Mouse (Mus musculus) midbrain, postnatal 0 days (tissue): ENCODE measurements around the gene Cul5. TPM values are rescaled to one million over a fixed set of nuclear protein-coding genes. Genes with fewer than 3 reads are reported as not detected.

ENCODE experiments used
- ATAC-seq: fragments of 200-750 bp; cut with Nextera tagmentation; 2 replicates; pipeline ENCODE4 v1.8.0; 2017; ENCODE audit warnings: moderate number of reproducible peaks, mild to moderate bottlenecking, moderate TSS enrichment, moderate library complexity; ENCODE audit not compliant: low FRiP score
- DNase-seq: peaks from one replicate; pipeline ENCODE4 v3.0.0-alpha.2; 2015; ENCODE audit warnings: low spot score
- H3K27ac ChIP-seq: fragments of 300-500 bp; sonication (generic); 2 replicates; pipeline ENCODE4 v1.5.1; 2014; ENCODE audit warnings: low read depth, mild to moderate bottlenecking, low read length, mixed read lengths
- H3K27me3 ChIP-seq: fragments of 300-500 bp; sonication (generic); 2 replicates; pipeline ENCODE4 v1.6.1; 2014; ENCODE audit warnings: low read length, control low read depth, mixed read lengths; ENCODE audit not compliant: insufficient read depth
- H3K36me3 ChIP-seq: fragments of 300-500 bp; sonication (generic); 2 replicates; pipeline ENCODE4 v1.6.1; 2014; ENCODE audit warnings: low read length, control low read depth, mixed read lengths; ENCODE audit not compliant: insufficient read depth
- H3K4me1 ChIP-seq: fragments of 300-500 bp; sonication (generic); 2 replicates; pipeline ENCODE4 v1.6.1; 2014; ENCODE audit warnings: mild to moderate bottlenecking, control low read depth, antibody characterized with exemption, low read length, mixed read lengths; ENCODE audit not compliant: insufficient read depth
- H3K4me2 ChIP-seq: fragments of 300-500 bp; sonication (generic); 2 replicates; pipeline ENCODE4 v1.6.1; 2014; ENCODE audit warnings: low read depth, mild to moderate bottlenecking, low read length, mixed read lengths; ENCODE audit not compliant: poor library complexity, severe bottlenecking
- H3K4me3 ChIP-seq: fragments of 300-500 bp; sonication (generic); 2 replicates; pipeline ENCODE4 v1.5.1; 2014; ENCODE audit warnings: low read depth, mild to moderate bottlenecking, low read length, moderate library complexity
- H3K9ac ChIP-seq: fragments of 300-500 bp; sonication (generic); replicated peaks from 2 replicates; pipeline ENCODE4 v1.6.1; 2014; ENCODE audit warnings: mild to moderate bottlenecking, low read length, moderate library complexity, mixed read lengths; ENCODE audit not compliant: poor library complexity, severe bottlenecking
- H3K9me3 ChIP-seq: fragments of 300-500 bp; sonication (generic); 2 replicates; pipeline ENCODE4 v1.6.1; 2016; ENCODE audit warnings: low read length, control low read depth
- CTCF ChIP-seq: IDR thresholded peaks from 2 replicates; pipeline ENCODE4 v1.5.1; 2016; ENCODE audit warnings: antibody characterized with exemption, mild to moderate bottlenecking
- WGBS: fragments of 180-500 bp; shearing (Covaris S2); extraction: QIAGEN DNeasy Blood & Tissue Kit; methylation state at CpG from one replicate; pipeline ENCODE4 v1.1.7; 2014; 5-methylcytosine and 5-hydroxymethylcytosine counted together
- polyA plus RNA-seq: library from polyadenylated mRNA; unstranded; fragments of >200 nt; fragmentation: Nextera tagmentation; extraction: Ambion mirVana; gene quantifications from 2 replicates; pipeline ENCODE4 v1.2.1, GENCODE M21; 2015
- total RNA-seq: library from RNA; depleted of rRNA; stranded (reverse); fragments of >200 nt; gene quantifications from 2 replicates; pipeline ENCODE4 v1.2.3, GENCODE M21; 2014; rRNA removed

The Cul5 gene
- total and polyA plus RNA-seq, 2 experiments from 2014 or later, result 36.6 to 45.3 TPM

DNA sequence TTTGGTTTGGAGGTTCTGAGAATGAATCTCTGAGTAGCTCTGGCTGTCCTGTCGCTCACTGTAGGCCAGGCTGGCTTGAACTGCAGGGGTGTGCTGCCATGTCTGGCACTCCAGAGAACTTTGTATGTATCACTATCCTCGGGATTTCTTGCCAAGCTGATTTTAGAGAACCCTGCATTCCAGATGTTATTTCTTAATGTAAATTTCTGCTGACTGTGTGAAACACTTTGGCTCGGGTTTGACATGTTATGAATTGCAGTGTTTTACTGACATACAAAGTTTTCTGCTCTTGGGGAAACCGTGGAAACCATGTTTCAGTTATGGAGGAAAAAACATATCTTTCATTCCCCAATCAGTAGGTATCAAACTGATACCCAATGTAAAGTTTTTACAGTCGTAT, 94.1 kb downstream of the Cul5 start:
- Histone ChIP-seq H3K36me3 (peaks cover 19% of the 10 kb centered on the region), H3K9me3 (no peaks in the 10 kb centered on the region), H3K27me3 (no peaks in the 10 kb centered on the region), H3K4me3 (no peak overlapping the region), H3K9ac (no peak overlapping the region), H3K27ac (no peak overlapping the region), H3K4me1 (no peaks in the 10 kb centered on the region), H3K4me2 (no peak overlapping the region)
- no peak for TF ChIP-seq CTCF
- 94% methylated on average over 5 of the region's 5 CpGs for WGBS
- ATAC-seq (no peak), DNase-seq (no peak)

DNA sequence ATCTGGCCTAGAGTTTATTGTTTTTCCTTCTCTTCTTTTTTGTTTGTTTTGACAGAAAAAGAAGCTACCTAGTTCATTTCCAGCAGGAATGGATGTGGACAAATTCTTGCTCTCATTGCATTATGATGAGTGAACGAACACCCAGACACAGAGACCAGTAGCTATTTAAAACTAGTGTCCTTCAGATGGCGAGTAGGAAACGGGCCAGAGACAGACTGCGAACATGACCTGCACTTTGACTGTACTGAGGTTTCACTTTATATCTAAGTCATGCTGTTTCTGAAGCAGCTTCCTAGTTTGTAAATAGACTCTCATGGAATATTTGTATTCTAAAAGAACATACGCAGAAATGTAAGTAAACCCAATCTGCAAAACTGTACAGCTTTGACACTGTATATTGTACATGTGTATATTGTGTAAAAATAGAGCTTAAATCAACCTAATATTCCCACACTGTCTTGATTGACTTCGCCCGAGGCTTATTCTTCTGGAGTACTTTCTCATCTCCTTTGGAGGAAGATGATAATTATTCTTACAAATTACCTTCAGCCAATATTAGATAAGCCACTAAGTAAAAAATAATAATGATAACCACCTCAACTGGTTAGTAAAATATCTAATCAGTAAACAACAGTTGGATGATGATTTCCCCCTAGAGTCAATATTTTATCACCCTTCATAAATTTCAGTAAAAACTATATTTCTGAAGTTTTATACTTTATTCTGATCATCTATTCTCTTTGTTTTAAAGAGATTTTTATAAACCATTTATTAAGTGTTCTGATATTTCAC, 97.1 kb downstream of the Cul5 start:
- DNase-seq (no peak), ATAC-seq (no peak)
- no peak overlapping the region for H3K4me2 ChIP-seq
- no peak overlapping the region for H3K27ac ChIP-seq
- TF ChIP-seq CTCF, result no peak
- H3K27me3 ChIP-seq, result no peaks in the 10 kb centered on the region
- peaks cover 25% of the 10 kb centered on the region for H3K36me3 ChIP-seq
- H3K9me3 ChIP-seq, result no peaks in the 10 kb centered on the region
- WGBS, result 94% methylated on average over 7 of the region's 7 CpGs
- no peak overlapping the region for H3K4me3 ChIP-seq
- no peaks in the 10 kb centered on the region for H3K4me1 ChIP-seq
- no peak overlapping the region for H3K9ac ChIP-seq

GRCm38 (mm10) chr9:53570662-53571061, 99.2 kb downstream of the Cul5 start:
- TF ChIP-seq CTCF, result no peak
- no peak for ATAC-seq
- H3K4me1 ChIP-seq, result no peaks in the 10 kb centered on the region
- no peak overlapping the region for H3K4me3 ChIP-seq
- no peaks in the 10 kb centered on the region for H3K27me3 ChIP-seq
- no peak overlapping the region for H3K9ac ChIP-seq
- no peak overlapping the region for H3K27ac ChIP-seq
- DNase-seq, result peak; percentile 38
- H3K36me3 ChIP-seq, result peaks cover 32% of the 10 kb centered on the region
- 84% methylated on average over 6 of the region's 6 CpGs for WGBS
- H3K4me2 ChIP-seq, result no peak overlapping the region
- no peaks in the 10 kb centered on the region for H3K9me3 ChIP-seq

Other genes with a start within 250 kb of the Cul5 start
- 6.7 and 9.7 TPM in 2 replicates for gene Atm, start 133.3 kb downstream of the Cul5 start, total RNA-seq
- 3.2 and 4.4 TPM in 2 replicates for gene Atm, start 133.3 kb downstream of the Cul5 start, polyA plus RNA-seq
- gene Npat, start 133.0 kb downstream of the Cul5 start, total RNA-seq, result 11.3 and 15.1 TPM in 2 replicates
- 7.8 and 8.3 TPM in 2 replicates for gene Npat, start 133.0 kb downstream of the Cul5 start, polyA plus RNA-seq
- 126 and 130 TPM in 2 replicates for gene Acat1, start 59.6 kb downstream of the Cul5 start, total RNA-seq
- gene Acat1, start 59.6 kb downstream of the Cul5 start, polyA plus RNA-seq, result 169 and 182 TPM in 2 replicates
- 1.2 and 2.5 TPM in 2 replicates for gene Rab39, start 36.2 kb upstream of the Cul5 start, total RNA-seq
- gene Rab39, start 36.2 kb upstream of the Cul5 start, polyA plus RNA-seq, result 0.83 and 1.5 TPM in 2 replicates
- 14.8 and 15.4 TPM in 2 replicates for gene Slc35f2, start 101.5 kb upstream of the Cul5 start, total RNA-seq
- gene Slc35f2, start 101.5 kb upstream of the Cul5 start, polyA plus RNA-seq, result 15.3 and 16.5 TPM in 2 replicates
- gene Sln, start 180.2 kb upstream of the Cul5 start, total RNA-seq, result not detected in 2 replicates
- gene Sln, start 180.2 kb upstream of the Cul5 start, polyA plus RNA-seq, result 0.15 TPM in 1 of 2 replicates, not detected in the other